16 mouse cellular contexts compared by ENCODE assay signal in genomic region chr5:75817396-75817795, GRCm38 (mm10).
"Had no signal": no experiment of that assay in that cellular context is flagged by ENCODE, and none has a peak within 500 bp of the region (broad histone marks: within the 10 kb centered on the region; RNA-seq: fewer than 3 reads in every experiment).

No protein-coding gene starts in this region.

- H3K27me3 ChIP-seq: neural tube, embryonic 13.5 days; neural tube, embryonic 15.5 days; stomach, embryonic 15.5 days had no signal

- H3K4me2 ChIP-seq: neural tube, embryonic 13.5 days; neural tube, embryonic 15.5 days; stomach, embryonic 15.5 days had no signal

- H3K4me3 ChIP-seq: neural tube, embryonic 13.5 days; neural tube, embryonic 15.5 days; stomach, embryonic 15.5 days had no signal

- H3K27ac ChIP-seq: neural tube, embryonic 13.5 days; neural tube, embryonic 15.5 days; stomach, embryonic 15.5 days; stomach, postnatal 0 days had no signal

- H3K4me1 ChIP-seq: neural tube, embryonic 13.5 days; neural tube, embryonic 15.5 days; stomach, embryonic 15.5 days had no signal

- H3K9me3 ChIP-seq: neural tube, embryonic 13.5 days; neural tube, embryonic 15.5 days; stomach, embryonic 15.5 days had no signal

- H3K36me3 ChIP-seq: neural tube, embryonic 13.5 days; neural tube, embryonic 15.5 days; stomach, embryonic 15.5 days had no signal

- H3K9ac ChIP-seq: neural tube, embryonic 13.5 days; neural tube, embryonic 15.5 days; stomach, embryonic 15.5 days had no signal

- DNase-seq: retina, postnatal 1 day; right cerebral cortex, adult 18-20 months; right cerebral cortex, postnatal 14 days; right cerebral cortex, postnatal 25 days; right cerebral cortex, postnatal 4 days; spleen, adult 18-20 months; thymus, adult 18-20 months; thymus, adult 2 months; thymus, postnatal 14 days; thymus, postnatal 25 days; thymus, postnatal 36 days; thymus, postnatal 4 days had no signal
